Mouse (Mus musculus): ENCODE measurements around the gene Copg1.

Gene Copg1

GRCm38 (mm10) chr6:87887594-87888233 lies at the start of gene Copg1:
Gene Copg1, plus strand, starts transcription at chr6:87887814.
- DNase-seq (ENCODE audit: low spot score in 2 of 2): peak; percentile 99 to 100

- peak; percentile 72 to 87 for DNase-seq (ENCODE audit: low spot score in 2 of 2)
Observed at GRCm38 (mm10) chr6:87838551-87839197, 48.9 kb upstream of the Copg1 start, which contains the start of gene Isy1. Gene Isy1, minus strand, starts transcription at chr6:87838798.

DNA sequence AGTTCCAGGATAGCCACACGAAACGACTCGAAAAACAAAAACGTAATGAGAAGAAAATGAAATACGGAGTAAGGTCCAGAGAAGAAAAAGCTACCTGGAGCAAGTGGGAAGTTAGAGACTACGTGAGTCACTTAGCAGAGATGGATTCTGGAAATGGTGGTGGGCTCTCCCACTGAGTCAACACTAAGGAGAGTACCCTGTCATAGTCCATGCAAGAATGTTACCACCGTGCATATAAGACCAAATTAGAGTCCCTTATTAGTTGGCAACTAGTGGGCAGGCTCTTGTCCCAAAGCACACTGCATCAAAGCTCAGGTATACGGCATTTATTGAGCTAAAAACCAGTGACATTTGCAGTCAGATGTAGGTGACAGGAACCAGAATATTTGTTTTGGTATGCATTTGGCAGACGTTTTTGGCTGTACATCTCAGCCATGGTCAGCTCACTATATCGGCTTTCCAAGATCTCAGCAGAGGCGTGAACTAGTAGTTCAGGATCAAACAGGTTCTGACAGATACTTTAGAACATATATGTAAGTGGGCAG lies 47.7 kb upstream of the Copg1 start:
- DNase-seq (ENCODE audit: low spot score in 2 of 2): no peak

DNA sequence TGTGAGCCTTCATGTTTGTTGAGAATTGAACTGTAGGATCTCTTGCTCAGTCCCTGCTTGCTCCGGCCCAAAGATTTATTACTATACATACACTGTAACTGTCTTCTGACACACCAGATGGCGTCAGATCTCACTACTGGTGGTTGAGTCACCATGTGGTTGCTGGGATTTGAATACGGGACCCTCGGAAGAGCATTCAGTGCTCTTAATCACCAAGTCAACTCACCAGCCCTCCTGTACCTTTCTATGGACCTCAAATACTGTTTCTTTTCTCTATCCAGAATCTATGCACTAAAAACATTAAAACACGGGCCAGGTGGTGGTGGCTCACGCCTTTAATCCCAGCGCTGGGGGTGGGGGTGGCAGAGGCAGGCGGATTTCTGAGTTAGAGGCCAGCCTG lies 46.0 kb upstream of the Copg1 start:
- DNase-seq (ENCODE audit: low spot score in 2 of 2): no peak

- DNase-seq (ENCODE audit: low spot score in 2 of 2): no peak
Observed at GRCm38 (mm10) chr6:87842254-87842653, 45.4 kb upstream of the Copg1 start.

DNA sequence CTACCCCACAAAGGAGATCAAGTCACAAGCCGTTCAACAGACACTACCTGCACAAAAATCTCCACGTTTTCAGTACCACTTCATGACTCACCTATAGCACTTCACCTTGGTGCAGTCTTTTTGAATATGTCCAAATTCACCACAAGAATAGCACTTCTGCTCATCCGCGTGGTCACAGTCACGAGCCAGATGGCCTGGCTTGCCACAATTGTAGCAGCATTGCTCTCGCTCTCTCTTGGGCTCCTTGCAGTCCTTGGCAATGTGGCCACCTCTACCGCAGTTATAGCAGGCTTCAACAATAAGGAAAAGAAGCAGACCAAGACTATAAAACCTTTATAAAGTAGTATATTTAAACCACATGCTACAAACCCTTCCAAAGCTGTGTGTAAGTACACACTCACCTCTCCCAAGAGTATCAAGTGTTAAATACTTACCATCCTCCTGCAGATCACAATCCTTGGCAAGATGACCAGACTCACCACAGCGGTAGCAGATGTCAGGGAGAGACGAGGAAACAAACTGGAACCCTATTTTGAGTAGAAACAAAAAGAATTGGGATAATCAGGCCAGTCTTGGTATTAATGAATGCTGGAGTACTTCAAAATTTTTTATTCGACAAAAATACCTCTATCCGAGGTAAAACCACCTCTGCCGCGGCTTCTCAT lies 42.5 kb upstream of the Copg1 start:
- DNase-seq (ENCODE audit: low spot score in 2 of 2): no peak

GRCm38 (mm10) chr6:87846813-87847212 lies 40.8 kb upstream of the Copg1 start:
- no peak for DNase-seq (ENCODE audit: low spot score in 2 of 2)

DNA sequence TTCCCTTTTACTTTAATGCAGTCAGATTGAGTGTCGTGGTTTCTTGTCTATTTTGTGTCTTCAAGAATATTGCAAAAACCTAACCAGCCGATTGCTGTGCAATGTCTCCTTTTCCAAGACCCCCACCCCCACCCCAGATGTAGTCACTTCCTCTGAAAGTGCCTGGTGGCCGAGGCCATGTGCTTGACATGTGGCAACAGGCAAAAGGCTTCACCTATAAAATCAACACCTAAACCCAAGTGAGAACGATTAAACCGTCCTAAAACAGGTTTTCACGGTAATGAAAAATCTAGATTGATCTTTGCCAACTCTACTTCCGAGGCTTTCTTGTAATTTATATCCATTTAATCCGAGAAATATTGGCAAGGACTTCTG lies 37.8 kb upstream of the Copg1 start:
- no peak for DNase-seq (ENCODE audit: low spot score in 2 of 2)

DNA sequence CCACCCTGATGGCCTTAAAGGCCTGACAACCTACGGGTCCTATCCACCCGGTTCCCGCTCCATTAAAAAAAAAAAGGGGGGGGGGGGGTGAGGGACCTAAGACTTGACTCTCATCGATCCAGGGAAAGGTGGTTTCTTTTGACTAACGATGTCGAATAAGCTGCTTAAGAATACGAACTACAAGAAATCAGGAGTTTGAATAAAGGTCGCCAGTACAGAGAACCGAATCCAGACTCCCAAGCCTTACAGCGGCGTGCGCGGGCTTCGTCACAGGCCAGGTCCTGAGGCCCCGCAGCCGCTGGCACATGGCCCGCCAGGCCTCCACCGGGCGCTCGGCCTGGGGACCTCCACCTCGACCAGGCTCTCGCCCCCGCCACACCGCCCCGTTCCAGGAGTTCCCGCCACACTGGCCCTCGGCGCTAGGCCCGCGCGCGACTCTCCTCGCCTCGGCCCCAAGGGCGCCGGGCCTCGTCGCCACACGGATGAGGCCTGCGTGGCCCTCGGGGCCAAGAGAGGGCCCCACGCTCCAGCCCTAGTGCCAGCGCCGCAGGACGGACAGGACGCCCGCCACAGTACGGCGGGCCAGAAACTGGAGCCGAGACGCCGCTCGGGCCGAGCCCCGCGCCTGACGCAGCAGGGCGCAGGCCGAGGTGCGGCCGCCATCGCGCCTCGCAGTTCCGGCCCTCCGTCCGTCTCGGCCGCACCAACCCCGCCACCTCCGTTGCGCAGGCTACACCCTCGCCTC lies 37.3 kb upstream of the Copg1 start:
- DNase-seq (ENCODE audit: low spot score in 2 of 2): peak in 1 of 2 experiments; percentile 59

DNA sequence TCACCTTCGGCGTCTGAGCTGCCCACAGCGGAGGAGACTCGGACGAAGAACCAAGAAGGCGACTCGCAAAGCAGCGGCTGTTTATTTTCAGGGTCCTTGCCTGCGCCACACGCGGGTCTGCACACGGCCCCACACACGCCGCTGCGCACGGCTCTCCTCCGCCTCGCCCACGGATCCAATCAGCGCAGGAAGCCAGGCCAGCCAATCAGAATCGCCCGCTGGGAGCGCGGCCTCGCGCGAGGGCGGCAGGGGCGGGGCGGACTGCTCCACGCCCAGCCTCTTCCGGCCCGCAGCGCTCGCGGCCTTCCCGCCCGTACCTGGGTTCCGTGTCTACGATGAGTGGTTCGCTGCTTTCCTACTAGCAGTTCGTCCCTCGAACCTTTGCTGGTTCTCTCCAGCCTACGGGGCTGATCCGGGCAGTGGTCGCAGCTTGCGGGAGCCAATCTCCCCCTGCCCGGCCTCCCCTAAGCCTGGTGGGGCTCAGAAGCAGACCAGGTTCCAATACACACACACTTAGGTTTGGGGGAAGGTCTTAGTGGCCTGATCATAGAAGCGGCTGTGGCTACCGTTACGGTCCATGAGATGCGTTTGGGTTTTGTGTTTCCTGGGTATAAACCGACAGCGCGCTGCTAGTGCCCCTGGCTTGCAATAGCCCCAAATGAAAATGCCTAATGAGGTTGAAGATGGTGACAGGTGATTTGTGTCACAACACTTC lies 36.6 kb upstream of the Copg1 start, which contains the start of gene Cnbp:
Gene Cnbp (minus strand): TSS at position 207 of the 715 bp plus-strand sequence.
- peak; percentile 95 to 98 for DNase-seq (ENCODE audit: low spot score in 2 of 2)

GRCm38 (mm10) chr6:87851871-87852270 lies 35.7 kb upstream of the Copg1 start:
- DNase-seq (ENCODE audit: low spot score in 2 of 2): no peak

DNA sequence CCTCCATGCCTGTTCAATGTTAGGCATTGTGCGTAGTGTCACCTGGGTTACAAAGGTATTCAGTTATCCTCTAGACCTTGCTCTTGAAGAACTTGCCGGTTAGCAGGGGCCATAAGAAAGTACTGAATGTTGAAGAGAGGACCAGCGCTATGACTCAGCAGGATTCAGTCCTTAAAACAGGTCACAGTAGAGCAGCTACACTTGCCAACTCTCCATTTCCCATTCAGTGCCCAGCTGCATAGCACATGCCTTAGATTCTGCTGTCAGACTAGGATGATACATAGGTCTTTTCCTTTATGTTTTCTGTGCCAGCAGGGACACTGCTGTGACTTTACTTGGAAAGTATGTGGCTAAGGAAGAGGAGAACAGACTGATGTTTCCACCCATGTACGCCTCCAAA lies 34.2 kb upstream of the Copg1 start:
- no peak for DNase-seq (ENCODE audit: low spot score in 2 of 2)

- no peak for DNase-seq (ENCODE audit: low spot score in 2 of 2)
Observed at GRCm38 (mm10) chr6:87857071-87857470, 30.5 kb upstream of the Copg1 start.

- DNase-seq (ENCODE audit: low spot score in 2 of 2): no peak
Observed at GRCm38 (mm10) chr6:87866211-87866610, 21.4 kb upstream of the Copg1 start.

DNA sequence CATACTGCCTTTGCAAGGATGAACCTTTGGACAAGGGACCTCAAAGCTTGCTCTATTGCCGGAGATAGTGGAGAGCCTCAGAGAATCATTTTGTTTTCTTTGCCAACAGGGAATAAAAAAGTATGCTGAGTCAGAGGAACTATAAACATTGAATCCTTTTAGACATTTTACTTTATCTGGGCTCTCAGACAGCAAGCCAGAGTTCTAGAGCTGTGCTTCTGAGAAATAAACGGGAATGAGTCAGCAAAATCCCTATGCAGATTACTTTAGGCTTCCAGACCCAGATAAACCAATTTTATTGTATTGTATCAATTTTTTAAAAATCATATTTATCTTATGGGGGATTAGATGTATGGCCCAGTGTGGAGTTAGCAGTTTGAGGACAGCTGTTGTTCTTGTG lies 20.4 kb upstream of the Copg1 start:
- DNase-seq (ENCODE audit: low spot score in 2 of 2): no peak

DNA sequence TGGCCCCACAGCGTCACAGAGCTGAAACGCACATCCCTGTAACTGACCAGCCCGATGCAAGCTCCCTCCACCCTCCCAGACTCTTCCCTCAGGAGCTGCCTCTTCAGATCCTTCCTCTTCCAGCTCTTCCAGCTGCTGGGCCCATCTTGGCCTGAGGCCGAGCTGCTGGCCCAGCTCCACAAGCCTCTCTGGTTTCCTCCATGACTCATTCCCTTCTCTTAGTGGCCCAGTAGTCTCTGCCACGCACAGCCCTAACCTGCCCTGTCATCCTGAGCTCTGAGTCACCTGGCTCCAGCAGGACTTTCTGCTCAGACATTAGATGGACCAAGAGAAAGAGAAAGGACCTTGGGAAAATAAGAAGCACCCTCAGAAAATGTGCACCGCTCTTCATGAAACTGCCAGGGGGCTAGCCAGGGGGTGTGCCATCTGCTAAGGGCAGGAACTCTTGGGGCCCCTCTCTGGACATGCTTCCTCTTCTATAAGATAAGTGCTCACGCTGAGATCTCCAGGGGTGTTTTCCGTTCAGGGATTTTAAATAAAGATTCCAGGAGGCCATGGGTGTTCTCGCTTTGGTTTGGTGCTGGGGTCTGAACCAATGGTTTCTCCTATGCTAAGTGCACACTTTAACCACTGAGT lies 18.6 kb upstream of the Copg1 start:
- DNase-seq (ENCODE audit: low spot score in 2 of 2): peak in 1 of 2 experiments; percentile 22

- no peak for DNase-seq (ENCODE audit: low spot score in 2 of 2)
Observed at GRCm38 (mm10) chr6:87870440-87870839, 17.2 kb upstream of the Copg1 start.

GRCm38 (mm10) chr6:87871240-87871639 lies 16.4 kb upstream of the Copg1 start:
- DNase-seq (ENCODE audit: low spot score in 2 of 2): no peak

GRCm38 (mm10) chr6:87873104-87873503 lies 14.5 kb upstream of the Copg1 start:
- DNase-seq (ENCODE audit: low spot score in 2 of 2): no peak

DNA sequence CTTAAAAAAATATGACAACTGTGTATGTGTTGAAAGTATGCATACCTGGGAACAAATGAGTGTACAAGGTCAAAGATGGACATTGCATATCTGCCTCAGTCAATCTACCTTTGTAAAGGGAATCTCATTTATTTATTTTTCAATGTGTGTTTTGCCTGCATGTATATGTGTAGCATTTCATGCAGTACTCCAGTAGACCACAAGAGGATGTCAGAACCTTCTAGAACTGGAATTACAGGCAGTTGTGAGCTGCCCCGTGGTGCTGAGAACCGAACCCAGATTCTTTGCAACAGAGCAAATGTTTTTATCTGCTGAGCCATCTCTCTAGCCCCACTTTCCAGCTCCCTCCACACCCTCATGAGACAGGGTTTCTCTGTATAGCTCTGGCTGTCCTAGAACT lies 13.7 kb upstream of the Copg1 start:
- no peak for DNase-seq (ENCODE audit: low spot score in 2 of 2)

DNA sequence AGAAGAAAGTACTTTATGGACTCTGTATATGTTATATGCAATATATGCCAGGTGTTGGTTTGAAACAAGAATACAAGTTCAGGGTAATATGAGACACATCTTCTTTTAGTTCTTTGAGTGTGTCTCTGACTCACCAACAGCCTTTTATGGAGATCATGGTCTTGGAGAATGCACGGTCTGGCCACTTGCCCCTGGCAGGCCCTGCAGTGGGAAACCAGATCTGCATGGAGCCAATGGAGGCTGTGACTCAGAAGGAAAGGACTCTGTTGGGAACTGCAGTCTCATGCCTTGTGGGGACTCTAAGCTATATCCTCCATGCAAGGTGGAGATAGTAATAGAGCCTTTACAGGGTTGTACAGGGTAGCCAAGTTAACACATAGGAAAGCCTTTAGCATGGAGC lies 12.5 kb upstream of the Copg1 start:
- no peak for DNase-seq (ENCODE audit: low spot score in 2 of 2)
